Mouse (Mus musculus): ENCODE measurements at regions not wholly inside any gene's neighbourhood (a gene's known extent, or its start where the extent isn't known, plus 50 kb on each side); places are given as distances from the start of the nearest gene placed in this dataset.

DNA sequence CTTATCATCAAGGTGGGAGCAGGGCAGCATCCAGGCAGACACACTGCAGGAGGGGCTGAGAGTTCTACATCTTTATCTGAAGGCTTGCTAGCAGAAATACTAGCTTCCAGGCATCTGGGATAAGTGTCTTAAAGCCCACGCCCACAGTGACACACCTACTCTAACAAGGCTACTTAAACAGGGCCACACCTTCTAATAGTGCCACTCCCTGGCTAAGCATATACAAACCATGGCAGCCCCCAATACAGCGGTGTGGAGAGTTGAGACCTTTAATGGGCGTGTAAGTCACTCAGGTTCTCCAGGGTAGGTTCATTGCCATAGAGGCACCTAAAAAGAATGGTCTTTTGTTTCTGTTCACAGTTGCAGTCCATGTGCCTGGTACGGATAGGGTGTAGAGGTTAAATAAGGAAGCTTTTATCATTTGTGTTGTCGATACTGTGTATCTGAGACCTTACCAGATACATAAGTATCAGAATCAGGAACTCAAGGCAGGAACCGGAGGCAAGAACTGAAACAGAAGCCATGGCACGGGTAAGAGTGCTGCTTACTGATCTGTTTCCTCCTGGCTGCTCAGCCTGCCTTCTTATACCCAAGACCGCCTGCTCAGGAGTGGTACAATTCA lies 69.0 kb upstream of the Atrnl1 start:
- no peak for DNase-seq

DNA sequence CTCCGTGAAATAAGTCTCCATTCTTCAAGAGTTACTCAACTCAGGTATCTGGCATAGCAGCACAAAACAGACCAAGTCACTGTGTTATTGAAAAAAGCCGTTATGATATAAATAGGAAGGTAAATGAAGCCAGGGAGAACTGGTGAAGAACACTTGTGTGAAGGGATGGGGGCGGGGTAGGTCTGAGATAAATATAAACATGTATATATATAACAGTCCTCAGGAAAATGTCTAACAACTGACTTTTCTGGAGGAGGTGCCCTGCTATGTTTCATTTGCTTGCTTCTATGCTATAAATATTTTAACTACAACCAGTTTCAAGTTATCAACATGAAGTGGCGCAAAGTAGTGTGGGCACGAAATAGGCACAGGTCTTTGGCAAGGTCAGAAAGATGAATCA lies 68.3 kb upstream of the Atrnl1 start:
- DNase-seq, result no peak

- peak; percentile 81 for DNase-seq
Measured at GRCm38 (mm10) chr19:57543681-57544214, 67.1 kb upstream of the Atrnl1 start.

GRCm38 (mm10) chr19:57544229-57544879 lies 66.5 kb upstream of the Atrnl1 start:
- DNase-seq, result peak; percentile 12

DNA sequence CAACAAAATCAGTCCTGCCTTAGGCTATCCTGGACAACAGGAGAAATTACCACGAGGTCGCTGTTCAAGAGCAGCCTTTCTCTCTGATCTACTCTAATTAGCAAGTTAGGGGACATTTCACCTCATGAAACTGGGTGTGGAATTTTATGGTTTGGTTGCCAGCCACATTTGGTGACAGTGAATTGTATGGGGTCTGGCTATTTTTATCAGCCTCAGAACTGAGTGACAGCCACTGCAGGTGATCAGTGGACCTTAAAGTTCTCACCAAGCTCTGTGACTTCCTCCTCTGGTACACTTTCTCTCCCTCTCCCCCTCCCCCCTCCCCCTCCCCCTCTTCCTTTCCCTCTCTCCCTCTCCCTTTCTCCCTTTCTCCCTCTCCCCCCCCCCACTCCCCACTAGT lies 65.8 kb upstream of the Atrnl1 start:
- DNase-seq, result no peak

DNA sequence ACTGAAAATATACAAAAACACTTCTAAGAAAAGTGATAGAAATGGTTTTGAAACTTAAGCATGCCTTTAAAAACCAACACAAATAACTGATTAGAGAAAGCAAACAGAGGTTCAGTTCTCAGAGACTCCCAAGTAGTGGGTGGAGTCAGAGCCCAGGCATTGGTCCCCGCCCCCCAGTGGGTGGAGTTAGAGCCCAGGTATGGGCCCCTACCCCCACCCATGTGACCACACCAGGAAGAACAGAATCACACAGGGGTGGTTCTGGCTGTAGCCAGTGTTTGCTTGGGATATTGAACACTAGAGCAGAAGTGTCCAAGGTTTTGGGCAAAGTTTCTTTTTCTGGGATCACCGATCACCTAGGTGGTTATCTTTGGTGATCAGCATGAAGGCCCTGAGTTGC lies 64.8 kb upstream of the Atrnl1 start:
- no peak for DNase-seq

DNA sequence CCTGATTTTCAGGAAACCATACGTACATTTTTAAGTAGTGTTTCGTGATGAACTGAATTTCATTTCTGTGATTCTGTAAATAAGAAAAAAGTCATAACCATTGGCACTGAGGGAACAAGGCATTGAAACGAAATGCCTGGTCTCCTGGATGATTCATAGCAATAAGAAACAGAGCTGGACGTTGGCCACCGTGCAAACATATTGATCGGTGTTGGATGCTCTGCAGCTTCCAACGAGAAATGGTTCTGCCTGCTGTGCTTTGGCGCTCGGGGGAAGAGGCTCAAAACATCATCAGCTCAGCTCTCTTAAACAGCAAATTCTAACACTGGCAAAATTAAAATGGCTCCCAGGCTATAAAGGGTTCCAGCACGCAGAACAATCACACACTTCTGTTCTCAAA lies 64.3 kb upstream of the Atrnl1 start:
- no peak for DNase-seq

DNA sequence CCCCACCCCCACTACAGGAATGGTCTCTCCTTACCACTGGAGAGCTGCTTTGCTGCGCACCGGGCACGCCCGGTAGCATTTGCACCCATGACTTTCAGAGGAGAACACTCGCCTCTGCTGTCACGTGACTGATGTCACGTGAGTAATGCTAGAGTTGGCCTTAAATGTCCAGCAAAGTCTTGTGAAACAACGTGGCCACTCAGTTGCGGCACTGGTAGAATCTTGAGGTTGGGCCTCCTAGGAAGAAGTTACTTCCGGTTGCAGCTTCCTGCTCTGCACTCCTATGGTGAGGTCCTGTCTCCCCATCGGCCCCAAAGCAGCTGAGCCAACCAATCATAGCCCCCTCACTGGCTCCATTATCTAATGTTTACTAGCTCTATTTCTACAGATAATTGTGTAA lies 62.7 kb upstream of the Atrnl1 start:
- DNase-seq, result no peak

- DNase-seq, result no peak
Measured at GRCm38 (mm10) chr19:57548661-57549060, 62.2 kb upstream of the Atrnl1 start.

DNA sequence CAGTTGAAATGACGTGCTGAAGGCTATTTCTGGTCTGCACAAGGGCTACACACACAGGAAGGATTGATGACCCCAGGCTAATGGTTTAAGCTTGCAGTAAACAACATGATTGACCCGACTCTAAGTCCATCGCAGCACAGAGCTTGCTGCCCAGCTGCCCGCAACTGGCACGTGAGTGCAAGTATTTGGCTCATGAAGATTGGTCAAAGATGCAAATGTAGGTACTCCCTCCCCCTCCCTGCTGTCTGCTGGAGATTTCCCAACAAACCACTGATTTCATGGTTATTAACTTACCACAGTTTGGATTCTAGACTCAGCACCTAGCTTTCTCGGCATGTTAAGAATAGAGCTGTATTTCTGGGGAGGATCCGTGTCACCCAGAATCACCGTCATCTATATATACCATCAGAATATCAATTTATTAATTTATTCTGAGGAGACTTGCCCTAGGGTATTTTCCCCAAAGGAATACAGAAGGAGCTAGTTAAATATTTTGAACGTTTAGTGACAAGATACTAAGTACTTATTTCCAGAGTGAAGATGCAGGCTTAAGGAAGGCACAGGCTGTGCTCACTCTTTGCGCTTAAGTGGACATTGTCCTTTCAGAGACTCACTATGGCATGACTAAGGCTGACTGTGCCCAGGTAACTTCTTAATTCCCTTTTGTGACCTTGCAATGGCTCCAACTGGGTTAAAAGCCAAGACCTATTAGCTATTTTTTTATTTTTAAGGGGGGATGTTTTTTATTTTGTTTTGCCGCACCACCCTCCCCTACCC lies 57.7 kb upstream of the Atrnl1 start:
- DNase-seq, result no peak

DNA sequence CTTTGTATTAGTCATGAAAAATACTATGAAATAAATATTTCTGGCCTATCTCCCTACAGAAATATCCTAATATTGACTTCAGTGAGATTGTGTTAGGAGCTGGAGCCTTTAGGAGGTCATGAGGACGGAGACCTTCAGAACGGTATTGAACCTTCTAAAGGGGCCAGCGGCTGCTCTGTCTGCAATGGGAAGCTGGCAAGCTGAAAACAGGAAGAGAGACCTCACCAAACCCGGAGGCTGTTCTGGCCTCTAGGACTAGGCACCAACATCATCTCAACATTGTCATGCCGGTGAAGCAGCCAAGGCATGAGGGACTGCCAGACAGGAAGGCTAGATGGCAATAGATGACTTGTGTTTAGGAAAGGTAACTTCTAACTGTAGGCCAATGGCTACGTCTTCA lies 56.7 kb upstream of the Atrnl1 start:
- no peak for DNase-seq

- DNase-seq, result no peak
Measured at GRCm38 (mm10) chr19:57555313-57555712, 55.5 kb upstream of the Atrnl1 start.

DNA sequence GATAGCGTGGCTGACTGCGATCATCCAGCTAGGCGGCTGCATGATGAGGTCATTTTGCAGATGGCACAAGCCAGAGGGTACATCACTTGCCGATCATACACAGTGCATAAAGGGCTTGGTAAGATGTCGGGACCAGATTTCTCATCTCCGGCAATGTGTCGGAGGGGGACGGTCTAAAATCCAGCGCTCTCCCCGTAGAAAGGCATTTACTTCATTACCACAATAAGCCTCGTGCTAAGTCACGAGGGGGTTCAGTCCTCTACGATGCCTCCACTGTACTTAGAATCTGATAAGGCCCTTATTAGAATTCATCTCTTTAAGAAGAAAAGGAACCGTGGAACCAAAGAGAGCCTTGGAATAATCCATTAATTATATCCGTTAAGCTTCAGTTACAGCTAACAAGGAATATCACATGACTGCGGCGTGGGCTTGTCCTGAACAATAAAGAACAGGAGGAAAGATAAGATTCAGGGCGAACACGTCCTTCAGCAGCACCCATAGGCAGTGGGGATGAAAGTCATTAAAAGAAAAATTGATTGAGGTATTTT lies 52.3 kb upstream of the Atrnl1 start:
- no peak for DNase-seq

DNA sequence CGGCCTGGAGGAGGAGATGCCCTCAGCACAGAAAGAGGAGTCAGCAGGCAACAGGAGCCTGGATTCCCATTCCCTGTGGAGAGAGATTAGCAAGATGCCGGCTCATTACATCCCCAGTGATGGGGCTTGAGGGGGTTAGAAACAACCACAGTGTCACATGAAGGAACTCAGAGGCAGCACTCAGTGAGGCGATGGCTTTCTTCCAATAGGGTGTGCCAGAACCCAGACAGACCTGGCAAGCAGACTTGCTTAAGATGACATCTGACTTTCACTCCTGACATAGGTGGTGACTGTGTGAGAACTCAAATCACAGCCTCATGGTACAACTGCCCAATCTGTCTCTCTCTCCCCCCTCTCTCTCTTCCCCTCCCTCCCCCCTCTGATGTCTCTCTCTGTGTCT lies 50.1 kb upstream of the Atrnl1 start:
- no peak for DNase-seq

Measured in cerebellum, adult 11-12 months (tissue).